Mouse (Mus musculus) MEL-GATA-1-ER (cell line): ENCODE measurements around the gene Jdp2.
"Not testable (repeated sequence)": the region's sequence is repeated elsewhere in the genome, so short reads cannot be mapped to it uniquely, and the experiment has no call there.

ENCODE experiments used
- DNase-seq: peaks from one replicate; pipeline ENCODE4 v3.0.0-alpha.2; 2012; ENCODE audit warnings: low read depth; ENCODE audit errors: extremely low read depth

Gene Jdp2

DNA sequence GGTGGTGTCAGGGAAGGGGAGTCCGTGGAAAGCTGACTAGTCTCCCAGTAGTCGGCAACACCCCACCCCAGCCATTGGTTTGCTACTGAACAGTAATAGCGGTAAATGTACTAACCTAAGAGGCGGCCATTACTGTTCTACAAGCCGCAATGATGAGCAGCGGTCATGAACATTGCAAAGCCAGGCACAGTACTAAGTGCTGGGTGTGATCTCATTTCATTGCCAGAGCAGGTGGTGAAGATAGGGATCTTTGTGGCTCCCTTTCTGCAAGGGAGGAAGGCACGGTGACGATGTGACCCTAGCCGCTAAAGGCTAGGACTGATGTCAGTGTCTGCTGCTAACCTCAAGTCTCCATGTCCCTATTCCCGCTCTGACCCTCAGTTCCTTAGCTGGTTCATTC, 33.5 kb downstream of the Jdp2 start:
- DNase-seq, result no peak

GRCm38 (mm10) chr12:85637932-85638331, 39.1 kb downstream of the Jdp2 start:
- DNase-seq, result no peak

DNA sequence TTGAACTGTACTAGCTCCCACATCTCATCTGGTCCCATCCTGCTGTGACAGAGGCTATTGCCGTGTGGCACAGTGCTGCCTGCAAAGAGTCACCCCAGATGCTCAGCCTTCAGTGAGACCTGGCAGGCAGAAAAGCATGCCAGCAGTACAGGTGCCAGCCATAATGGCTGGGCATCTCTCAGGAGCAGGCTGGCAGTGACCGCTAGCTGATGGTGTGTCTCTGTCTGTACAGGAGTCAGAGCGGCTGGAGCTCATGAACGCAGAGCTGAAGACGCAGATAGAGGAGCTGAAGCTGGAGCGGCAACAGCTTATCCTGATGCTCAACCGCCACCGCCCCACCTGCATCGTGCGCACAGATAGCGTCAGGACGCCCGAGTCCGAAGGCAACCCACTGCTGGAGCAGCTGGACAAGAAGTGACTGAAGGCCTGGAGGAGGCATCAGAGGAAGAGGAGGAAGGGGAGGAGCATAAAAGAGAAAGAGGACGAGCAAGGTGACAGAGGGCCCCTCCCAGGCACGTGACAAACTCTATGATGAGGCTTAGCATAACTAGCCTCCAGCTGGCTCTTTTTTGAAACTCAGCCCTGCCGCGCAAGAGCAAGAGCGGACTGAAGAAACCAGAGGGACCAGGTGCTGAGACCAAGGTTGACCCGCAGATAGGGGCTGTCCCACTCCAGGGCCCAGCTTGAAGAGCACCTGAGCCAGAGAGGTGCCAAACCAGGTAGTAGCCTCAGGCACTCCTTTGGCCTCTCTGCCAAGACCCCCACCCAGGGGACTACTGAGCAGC, 39.9 kb downstream of the Jdp2 start:
- no peak for DNase-seq

- no peak for DNase-seq
These were observed 40.6 kb downstream of the Jdp2 start for GRCm38 (mm10) chr12:85639326-85640008.

DNA sequence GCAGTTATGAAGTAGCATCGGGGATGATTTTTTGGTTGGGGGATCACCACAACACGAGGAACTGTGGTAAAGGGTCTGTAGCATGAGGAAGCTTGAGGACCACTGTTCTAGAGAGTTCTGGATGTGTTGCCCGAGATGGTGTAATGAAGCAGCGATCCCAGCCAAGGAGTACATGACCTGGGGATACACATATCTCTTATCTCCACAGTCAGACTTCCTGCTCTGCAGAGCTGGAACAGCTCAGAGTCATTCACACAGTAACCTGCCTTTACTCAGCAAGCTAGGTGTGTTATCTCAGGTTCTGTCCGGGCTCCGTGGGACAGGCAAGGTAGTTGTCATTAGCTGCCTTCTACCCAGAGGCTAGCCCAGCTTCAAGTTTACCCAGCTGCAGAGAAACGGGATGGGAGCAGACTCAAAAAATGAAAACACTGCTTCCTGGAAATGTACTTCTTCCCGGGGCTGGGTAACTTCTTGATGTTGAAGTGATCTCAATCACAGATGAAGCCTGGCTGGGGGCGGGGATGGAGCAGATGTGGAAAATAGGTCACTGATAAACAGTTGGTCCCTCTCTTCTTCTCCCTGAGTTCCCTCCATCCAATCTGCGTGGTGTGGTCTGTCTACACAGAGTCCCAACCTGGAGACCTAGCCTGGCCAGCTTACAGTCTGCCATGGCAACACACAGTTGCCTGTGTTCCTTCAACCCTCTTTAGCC, 42.2 kb downstream of the Jdp2 start:
- peak; percentile 48 for DNase-seq

DNA sequence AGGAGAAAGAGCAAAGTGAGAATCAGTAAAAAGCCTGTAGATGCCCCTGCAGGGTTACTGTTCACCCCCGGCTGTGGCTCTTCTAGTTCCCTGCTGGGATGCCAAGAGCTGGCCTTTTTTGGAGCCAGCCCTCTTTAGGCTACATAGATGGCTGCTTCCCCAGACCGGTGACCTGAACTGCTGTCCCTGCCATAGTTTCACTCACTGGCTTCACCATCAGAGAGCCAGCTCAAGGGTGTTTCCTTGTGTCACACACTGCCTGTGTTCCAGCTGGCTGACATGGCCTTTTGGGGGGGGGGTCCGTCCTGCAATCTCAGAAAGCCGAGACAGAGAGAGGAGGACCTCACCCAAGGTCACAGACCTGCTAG, 42.7 kb downstream of the Jdp2 start:
- no peak for DNase-seq

DNA sequence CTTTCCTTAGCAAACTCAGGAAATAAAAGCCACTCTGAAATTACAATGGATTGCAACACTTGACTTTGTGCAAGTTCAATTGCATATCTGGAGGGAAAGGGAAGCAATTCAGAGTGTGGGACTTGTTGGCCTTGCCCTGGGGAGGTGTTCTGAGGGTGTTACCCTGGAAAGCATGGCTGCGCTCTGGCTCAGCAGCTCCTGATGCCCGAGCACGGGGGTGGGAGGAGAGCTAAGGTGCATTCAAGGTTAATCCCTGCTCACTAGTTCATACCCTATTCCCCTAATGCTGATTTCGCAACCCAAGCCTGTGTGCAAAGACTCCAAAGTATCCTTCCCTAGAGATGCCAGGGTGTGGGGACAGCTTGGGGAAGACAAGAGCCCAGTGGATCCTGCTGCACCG, 44.9 kb downstream of the Jdp2 start:
- DNase-seq, result no peak

DNA sequence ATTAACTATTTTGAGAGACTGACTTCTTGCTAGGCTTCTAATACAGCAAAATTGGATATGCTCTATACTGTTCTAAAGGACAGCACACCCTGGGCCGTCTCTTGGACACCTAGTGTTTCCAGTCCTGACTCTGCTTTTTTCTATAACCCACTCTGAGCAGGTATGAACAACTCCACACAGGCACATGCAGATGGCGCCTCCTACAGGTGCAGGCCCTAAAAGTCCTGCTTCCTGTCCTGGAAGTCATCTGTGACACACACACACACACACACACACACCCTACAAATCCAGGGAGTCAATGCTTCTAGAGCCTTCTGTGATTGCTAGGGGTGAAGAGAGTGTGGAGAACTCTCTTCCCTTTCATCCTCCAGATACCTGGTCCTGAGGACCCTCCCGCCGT, 46.8 kb downstream of the Jdp2 start:
- no peak for DNase-seq

- DNase-seq, result no peak
These were observed 48.5 kb downstream of the Jdp2 start for GRCm38 (mm10) chr12:85647346-85647745.

- DNase-seq, result no peak
These were observed 49.1 kb downstream of the Jdp2 start for GRCm38 (mm10) chr12:85647955-85648354.

- peak; percentile 45 for DNase-seq
These were observed 60.5 kb downstream of the Jdp2 start for GRCm38 (mm10) chr12:85659319-85659718.

GRCm38 (mm10) chr12:85660855-85661254, 62.0 kb downstream of the Jdp2 start:
- no peak for DNase-seq

DNA sequence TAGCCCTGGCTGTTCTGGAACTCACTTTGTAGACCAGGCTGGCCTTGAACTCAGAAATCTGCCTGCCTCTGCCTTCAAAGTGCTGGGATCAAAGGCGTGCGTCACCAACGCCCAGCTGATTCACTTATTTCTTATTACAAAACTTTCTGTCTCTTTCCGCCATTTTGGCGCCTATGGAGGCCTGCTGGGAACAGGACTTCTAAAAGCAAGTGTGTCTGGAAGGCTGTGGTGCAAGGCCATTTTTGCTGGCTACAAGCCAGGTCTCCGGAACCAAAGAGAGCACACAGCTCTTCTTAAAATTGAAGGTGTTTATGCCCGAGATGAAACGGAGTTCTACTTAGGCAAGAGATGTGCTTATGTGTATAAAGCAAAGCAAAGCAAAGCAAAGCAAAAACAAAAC, 63.4 kb downstream of the Jdp2 start:
- DNase-seq, result not testable (repeated sequence)

DNA sequence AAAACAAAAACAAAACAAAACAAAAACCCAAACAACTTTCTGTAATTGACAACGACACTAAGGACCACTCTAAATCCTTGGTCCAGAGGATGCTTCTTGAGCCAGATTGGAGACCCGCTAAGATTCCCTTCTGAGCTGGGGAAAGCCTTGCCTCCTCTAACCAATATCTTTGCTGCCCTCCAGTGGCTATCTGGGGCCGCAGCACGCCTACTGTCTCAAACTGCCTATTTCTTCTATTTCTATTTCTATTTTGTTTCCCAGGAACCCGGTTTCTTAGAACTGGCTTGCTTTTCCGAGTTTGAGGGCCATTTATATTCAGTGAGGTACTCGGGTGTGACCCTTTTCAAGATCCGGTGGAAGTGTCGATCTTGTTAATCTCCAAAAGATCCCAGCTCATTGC, 64.1 kb downstream of the Jdp2 start:
- peak; percentile 36 for DNase-seq

DNA sequence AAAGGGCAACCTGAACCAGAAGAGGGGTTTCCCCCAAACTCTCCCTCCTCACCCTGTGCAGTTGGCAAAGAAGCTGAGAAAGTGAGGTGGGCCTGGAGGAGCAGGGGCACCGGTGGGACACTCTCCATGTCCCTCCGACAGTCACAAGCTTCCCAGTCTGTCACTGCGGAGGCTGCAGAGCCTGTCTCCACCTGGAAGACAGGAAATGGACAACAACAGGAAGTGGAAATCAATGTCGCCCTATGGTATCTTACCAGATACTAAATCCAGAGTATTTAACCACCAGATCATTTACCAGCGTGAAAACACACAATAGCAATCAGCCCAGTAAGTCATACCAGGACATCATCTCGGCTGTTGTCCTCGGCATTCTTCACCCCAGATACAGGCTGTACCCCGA, 67.3 kb downstream of the Jdp2 start:
- no peak for DNase-seq

- no peak for DNase-seq
These were observed 68.2 kb downstream of the Jdp2 start for GRCm38 (mm10) chr12:85667071-85667470.

DNA sequence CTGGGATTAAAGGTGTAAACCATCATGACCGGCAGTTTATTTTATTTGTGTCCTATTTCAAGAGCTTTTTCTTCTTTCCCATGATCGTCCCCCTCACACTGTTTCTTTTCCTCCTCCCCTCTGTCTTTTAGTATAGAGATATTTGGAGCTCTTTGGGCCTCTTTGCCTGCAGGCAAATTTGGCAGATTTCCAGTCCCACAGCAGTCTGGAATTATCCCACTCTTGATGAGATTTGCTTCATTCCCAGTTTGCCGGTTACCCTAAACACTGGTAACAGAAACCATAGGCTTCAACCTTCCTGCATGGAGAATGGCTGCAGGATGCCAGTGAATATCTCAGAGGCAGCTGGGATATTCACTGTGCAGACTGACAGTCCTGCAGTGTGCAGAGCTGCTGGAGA, 69.9 kb downstream of the Jdp2 start:
- DNase-seq, result no peak

- peak; percentile 25 for DNase-seq
These were observed 71.3 kb downstream of the Jdp2 start for GRCm38 (mm10) chr12:85670080-85670479.

GRCm38 (mm10) chr12:85673914-85674313, 75.1 kb downstream of the Jdp2 start:
- no peak for DNase-seq

- DNase-seq, result no peak
These were observed 80.3 kb downstream of the Jdp2 start for GRCm38 (mm10) chr12:85679117-85679516.

- no peak for DNase-seq
These were observed 81.0 kb downstream of the Jdp2 start for GRCm38 (mm10) chr12:85679808-85680207.

- no peak for DNase-seq
These were observed 83.5 kb downstream of the Jdp2 start for GRCm38 (mm10) chr12:85682328-85682727.
